Mouse (Mus musculus) cerebellum, adult 2 months (tissue): Measurements from ENCODE around the gene Akt1s1.

Source experiments
- CTCF ChIP-seq: fragments of 200-500 bp; IDR thresholded peaks from 2 replicates; pipeline ENCODE4 v1.5.1; 2011; ENCODE audit warnings: low read depth, mild to moderate bottlenecking, control low read depth, low read length, moderate library complexity, borderline replicate concordance; ENCODE audit not compliant: insufficient read depth
- POLR2A ChIP-seq: fragments of 200-500 bp; IDR thresholded peaks from 2 replicates; pipeline ENCODE4 v1.6.1; 2011; ENCODE audit warnings: low read length, control low read depth, borderline replicate concordance; ENCODE audit not compliant: insufficient read depth

- TF ChIP-seq POLR2A (no peak), CTCF (no peak)
Measured at GRCm38 (mm10) chr7:44901230-44901722, 52.5 kb downstream of the Akt1s1 start.
